Comparison of ENCODE assay signal across 8 mouse cellular contexts in the genomic region with DNA sequence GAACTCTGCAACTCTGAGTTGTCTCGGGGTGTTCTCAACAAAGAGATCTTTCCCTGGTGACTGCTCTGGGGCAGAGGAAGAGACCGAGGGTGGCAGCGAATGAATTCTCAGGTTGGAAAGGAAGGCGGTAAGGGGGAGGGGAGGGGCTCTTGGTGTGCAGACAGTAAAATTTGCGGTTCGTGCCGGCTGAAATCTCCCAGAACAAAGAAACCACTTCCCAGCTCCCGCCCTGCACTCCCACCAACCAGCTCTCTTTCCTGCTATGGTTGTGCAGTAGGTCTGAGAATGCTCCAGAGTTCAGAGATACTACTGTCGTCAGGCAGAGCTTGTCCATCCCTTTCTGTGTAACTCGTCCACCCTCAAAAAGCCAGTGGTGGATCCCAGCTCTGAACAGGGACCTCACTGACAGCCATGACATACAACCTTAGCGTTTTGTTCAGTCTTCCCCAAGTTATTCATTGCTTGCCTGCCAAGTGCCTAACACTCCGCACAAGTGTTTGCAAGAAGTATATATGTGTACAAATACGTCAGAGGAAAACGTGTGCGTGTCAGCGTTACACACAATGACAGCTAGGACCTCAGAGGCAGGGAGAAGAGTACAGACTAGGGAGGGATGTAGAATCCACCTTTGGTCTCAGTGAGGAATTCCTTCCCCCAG.
A peak's percentile ranks its signal among the peaks of the same experiment; 100 is the strongest.
DNase-seq lines count a peak whose midpoint lies in the region; ATAC-seq and TF ChIP-seq lines count a peak whose summit lies in the region.

No protein-coding gene starts in this region.

- no peak; the same call in 1 of the 2 replicates for ATAC-seq in hindbrain, embryonic 11.5 days (ENCODE audit: low FRiP score)
- ATAC-seq in megakaryocyte-erythroid progenitor cell, adult 5-6 weeks (replicated peaks; ENCODE audit: low FRiP score, low TSS enrichment, poor library complexity, severe bottlenecking), result 0 out of 2 replicates have a peak, but pooled peaks have one; percentile 5

- H3K4me2 ChIP-seq in hindbrain, embryonic 11.5 days (replicated peaks; ENCODE audit: low read depth, low read length), result peak overlapping the region; percentile 64

- H3K27me3 ChIP-seq in hindbrain, embryonic 11.5 days (ENCODE audit: control insufficient read depth, insufficient read depth, low read length), result no peaks in the 10 kb centered on the region

- H3K36me3 ChIP-seq in hindbrain, embryonic 11.5 days (ENCODE audit: control insufficient read depth, insufficient read depth, low read length), result no peaks in the 10 kb centered on the region

- DNase-seq in layer of hippocampus, adult 2 months (ENCODE audit: low spot score in 2 of 2), result no peak
- DNase-seq in layer of hippocampus, postnatal 10 days (ENCODE audit: low spot score in 2 of 2), result no peak
- peak; percentile 94 for DNase-seq in brain, embryonic 14.5 days (ENCODE audit: low read depth)
- DNase-seq in hindbrain, embryonic 11.5 days (ENCODE audit: low spot score), result no peak
- no peak for DNase-seq in gastrocnemius, adult 8-10 months (ENCODE audit: low spot score in 2 of 2)
- no peak for DNase-seq in adrenal gland, postnatal 14 days
- DNase-seq in adrenal gland, adult 8-10 months, result no peak

- no peak for TF ChIP-seq CTCF in layer of hippocampus, adult 2 months (conservative IDR thresholded peaks at IDR 0.05)
- no peak for TF ChIP-seq CTCF in brain, embryonic 14.5 days (IDR thresholded peaks at IDR 0.05; ENCODE audit: borderline replicate concordance, extremely low read depth, insufficient read depth, insufficient read length)

- peak overlapping the region; percentile 97 for H3K27ac ChIP-seq in layer of hippocampus, adult 2 months
- H3K27ac ChIP-seq in hindbrain, embryonic 11.5 days (ENCODE audit: low read depth, low read length), result peak overlapping the region; percentile 84

- 21% methylated on average over 16 of the region's 16 CpGs for WGBS in hindbrain, embryonic 11.5 days

- H3K9ac ChIP-seq in hindbrain, embryonic 11.5 days (ENCODE audit: low read depth, low read length), result peak overlapping the region; percentile 68

- no peak for TF ChIP-seq POLR2A in brain, embryonic 14.5 days (IDR thresholded peaks at IDR 0.05; ENCODE audit: borderline replicate concordance, extremely low read depth, insufficient read depth, insufficient read length, poor library complexity, severe bottlenecking)

- H3K4me1 ChIP-seq in hindbrain, embryonic 11.5 days (replicated peaks; ENCODE audit: control insufficient read depth, insufficient read depth, low read length), result peaks cover 13% of the 10 kb centered on the region

- H3K9me3 ChIP-seq in hindbrain, embryonic 11.5 days (ENCODE audit: control insufficient read depth, low read length), result no peaks in the 10 kb centered on the region

- peak overlapping the region; percentile 62 for H3K4me3 ChIP-seq in layer of hippocampus, adult 2 months
- H3K4me3 ChIP-seq in hindbrain, embryonic 11.5 days (ENCODE audit: low read depth, low read length), result peak overlapping the region; percentile 26
